Mouse (Mus musculus) liver, adult 2 months (tissue): Measurements from ENCODE around the gene Mc1r. TPM values are rescaled to one million over a fixed set of nuclear protein-coding genes. Genes with fewer than 3 reads are reported as not detected.
"Not testable (repeated sequence)": the region's sequence is repeated elsewhere in the genome, so short reads cannot be mapped to it uniquely, and the experiment has no call there.

Source experiments
- DNase-seq: peaks from one replicate; pipeline ENCODE4 v3.0.0-alpha.2; 2011; ENCODE audit warnings: low read depth, low spot score; ENCODE audit errors: extremely low read depth
- H3K27ac ChIP-seq: fragments of 200-500 bp; replicated peaks from 2 replicates; pipeline ENCODE4 v1.5.1; 2012; ENCODE audit warnings: low read depth, mild to moderate bottlenecking, control low read depth, inconsistent platforms, low read length; ENCODE audit not compliant: insufficient read depth
- H3K27me3 ChIP-seq: fragments of 200-500 bp; 2 replicates; pipeline ENCODE4 v1.6.1; 2012; ENCODE audit warnings: mild to moderate bottlenecking, moderate library complexity, low read length, inconsistent platforms; ENCODE audit not compliant: control insufficient read depth, insufficient read depth
- H3K36me3 ChIP-seq: fragments of 200-500 bp; 2 replicates; pipeline ENCODE4 v1.6.1; 2012; ENCODE audit warnings: low read length, inconsistent platforms; ENCODE audit not compliant: control insufficient read depth, insufficient read depth
- H3K4me1 ChIP-seq: fragments of 200-500 bp; 2 replicates; pipeline ENCODE4 v1.6.1; 2011; ENCODE audit warnings: low read length; ENCODE audit not compliant: control insufficient read depth, insufficient read depth
- H3K4me3 ChIP-seq: fragments of 200-500 bp; 2 replicates; pipeline ENCODE4 v1.5.1; 2011; ENCODE audit warnings: low read depth, mild to moderate bottlenecking, control low read depth, low read length, moderate library complexity; ENCODE audit not compliant: insufficient read depth
- H3K79me2 ChIP-seq: fragments of 200-500 bp; 2 replicates; pipeline ENCODE4 v1.6.1; 2012; ENCODE audit warnings: inconsistent platforms, mild to moderate bottlenecking, low read length, moderate library complexity; ENCODE audit not compliant: control insufficient read depth, insufficient read depth
- H3K9ac ChIP-seq: fragments of 200-500 bp; 2 replicates; pipeline ENCODE4 v1.6.1; 2012; ENCODE audit warnings: low read depth, mild to moderate bottlenecking, control low read depth, inconsistent platforms, low read length
- CTCF ChIP-seq: fragments of 200-500 bp; IDR thresholded peaks from 2 replicates; pipeline ENCODE4 v1.5.1; 2011; ENCODE audit warnings: low read depth, low read length, control low read depth
- POLR2A ChIP-seq: fragments of 200-500 bp; IDR thresholded peaks from 2 replicates; pipeline ENCODE4 v1.6.1; 2011; ENCODE audit warnings: low read length, control low read depth; ENCODE audit not compliant: insufficient read depth; ENCODE audit errors: extremely low read depth
- WGBS: fragments of 180-500 bp; shearing (Covaris S2); methylation state at CpG from one replicate; pipeline ENCODE4 v1.1.7; 2018; 5-methylcytosine and 5-hydroxymethylcytosine counted together
- polyA plus RNA-seq: library from polyadenylated mRNA; depleted of rRNA; stranded (reverse); fragments of >200 nt; gene quantifications from 2 replicates; pipeline ENCODE4 v1.2.3, GENCODE M21; 2012
- total RNA-seq: library from RNA; depleted of rRNA; stranded (reverse); fragments of >200 nt; gene quantifications from 2 replicates; pipeline ENCODE4 v1.2.3, GENCODE M21; 2014

Gene Mc1r
- total and polyA plus RNA-seq, 2 experiments: not detected

GRCm38 (mm10) chr8:123431616-123432365 is 24.9 kb downstream of the Mc1r start:
- H3K27ac ChIP-seq: no peak overlapping the region
- H3K27me3 ChIP-seq: no peaks in the 10 kb centered on the region; the same call in 1 of the 2 replicates
- H3K9ac ChIP-seq: no peak overlapping the region
- no peak for DNase-seq
- H3K79me2 ChIP-seq: no peaks in the 10 kb centered on the region
- H3K36me3 ChIP-seq: no peaks in the 10 kb centered on the region
- TF ChIP-seq POLR2A (no peak), CTCF (no peak)
- H3K4me1 ChIP-seq: no peaks in the 10 kb centered on the region
- WGBS: 95% methylated on average over 25 of the region's 25 CpGs
- no peak overlapping the region for H3K4me3 ChIP-seq

GRCm38 (mm10) chr8:123432381-123432780 is 25.5 kb downstream of the Mc1r start:
- H3K27me3 ChIP-seq: no peaks in the 10 kb centered on the region; the same call in 1 of the 2 replicates
- H3K4me1 ChIP-seq: no peaks in the 10 kb centered on the region
- no peak for DNase-seq
- WGBS: 96% methylated on average over 16 of the region's 16 CpGs
- H3K4me3 ChIP-seq: no peak overlapping the region
- H3K9ac ChIP-seq: no peak overlapping the region
- H3K27ac ChIP-seq: no peak overlapping the region
- H3K36me3 ChIP-seq: no peaks in the 10 kb centered on the region
- no peaks in the 10 kb centered on the region for H3K79me2 ChIP-seq
- TF ChIP-seq CTCF: no peak
- TF ChIP-seq POLR2A: no peak

- 97% methylated on average over 47 of the region's 47 CpGs for WGBS
- H3K4me3 ChIP-seq, H3K27me3 ChIP-seq, H3K4me1 ChIP-seq, H3K9ac ChIP-seq, DNase-seq, H3K36me3 ChIP-seq, H3K27ac ChIP-seq, H3K79me2 ChIP-seq: not testable (repeated sequence)
Measured at GRCm38 (mm10) chr8:123433241-123433974, 26.5 kb downstream of the Mc1r start.

- no peak overlapping the region for H3K4me3 ChIP-seq
- 93% methylated on average over 2 of the region's 2 CpGs for WGBS
- no peaks in the 10 kb centered on the region for H3K36me3 ChIP-seq
- DNase-seq: no peak
- peaks cover 7% of the 10 kb centered on the region for H3K4me1 ChIP-seq
- TF ChIP-seq POLR2A: no peak
- TF ChIP-seq CTCF: no peak
- H3K27ac ChIP-seq: no peak overlapping the region
- peaks cover 3% of the 10 kb centered on the region; the same call in 1 of the 2 replicates for H3K79me2 ChIP-seq
- H3K27me3 ChIP-seq: no peaks in the 10 kb centered on the region
- no peak overlapping the region for H3K9ac ChIP-seq
Measured at GRCm38 (mm10) chr8:123441788-123442187, 34.9 kb downstream of the Mc1r start.

- no peaks in the 10 kb centered on the region for H3K36me3 ChIP-seq
- H3K27me3 ChIP-seq: no peaks in the 10 kb centered on the region
- H3K4me1 ChIP-seq: peaks cover 7% of the 10 kb centered on the region
- H3K27ac ChIP-seq: peak overlapping the region; percentile 24; the same call in 1 of the 2 replicates
- no peak for TF ChIP-seq CTCF
- H3K79me2 ChIP-seq: peaks cover 3% of the 10 kb centered on the region; the same call in 1 of the 2 replicates
- H3K9ac ChIP-seq: no peak overlapping the region
- 81% methylated on average over 5 of the region's 5 CpGs for WGBS
- H3K4me3 ChIP-seq: no peak overlapping the region
- no peak for DNase-seq
Measured at GRCm38 (mm10) chr8:123442351-123442750, 35.4 kb downstream of the Mc1r start.
